Mouse (Mus musculus) left cerebral cortex, postnatal 36 days (tissue): ENCODE data around the gene Ttc28. TPM values are rescaled to one million over a fixed set of nuclear protein-coding genes. Genes with fewer than 3 reads are reported as not detected.

Experiments used
- DNase-seq, 2 experiments: peaks; one replicate each; pipeline ENCODE4 v3.0.0; 2021 to 2022; ENCODE audit warnings: low spot score in 2 of 2, mixed read lengths in 1 of 2
- intact Hi-C: fragments of 180-260 bp; cut with DNase I; formaldehyde crosslinking; loops from one replicate; pipeline ENCODE4 v1.15.1; 2025
- total RNA-seq, 2 experiments: library from RNA; stranded (reverse); gene quantifications; 2 replicates each; pipeline ENCODE4 v1.2.3; 2021

Gene Ttc28
- total RNA-seq, 2 experiments from 2014 or later = 9.6 to 11.9 TPM

DNA sequence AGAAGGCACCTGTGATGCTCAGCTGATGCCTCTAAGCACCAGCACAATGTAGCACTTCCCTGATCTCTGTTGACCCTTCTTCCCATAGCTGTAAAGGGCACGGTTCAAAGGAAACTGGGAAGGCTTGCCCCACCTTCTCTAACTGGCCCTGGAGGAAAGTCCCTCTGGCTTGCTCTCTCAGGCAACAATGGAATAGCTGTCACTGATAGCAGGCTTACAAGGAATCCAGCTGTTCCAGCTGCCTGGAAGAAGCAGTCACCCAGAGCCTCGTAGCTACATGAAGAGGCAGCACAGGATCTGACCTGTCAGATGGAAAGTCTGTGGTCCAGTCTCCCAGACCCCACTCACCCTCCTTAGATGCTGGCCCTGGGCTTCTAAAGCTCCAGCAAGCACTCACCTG lies 389.2 kb downstream of the Ttc28 start:
- intact Hi-C loops = loop anchor here (5.0 kb wide), 1 partner anchor 482 kb away; no protein-coding TSS in a partner anchor
- no peak for DNase-seq

DNA sequence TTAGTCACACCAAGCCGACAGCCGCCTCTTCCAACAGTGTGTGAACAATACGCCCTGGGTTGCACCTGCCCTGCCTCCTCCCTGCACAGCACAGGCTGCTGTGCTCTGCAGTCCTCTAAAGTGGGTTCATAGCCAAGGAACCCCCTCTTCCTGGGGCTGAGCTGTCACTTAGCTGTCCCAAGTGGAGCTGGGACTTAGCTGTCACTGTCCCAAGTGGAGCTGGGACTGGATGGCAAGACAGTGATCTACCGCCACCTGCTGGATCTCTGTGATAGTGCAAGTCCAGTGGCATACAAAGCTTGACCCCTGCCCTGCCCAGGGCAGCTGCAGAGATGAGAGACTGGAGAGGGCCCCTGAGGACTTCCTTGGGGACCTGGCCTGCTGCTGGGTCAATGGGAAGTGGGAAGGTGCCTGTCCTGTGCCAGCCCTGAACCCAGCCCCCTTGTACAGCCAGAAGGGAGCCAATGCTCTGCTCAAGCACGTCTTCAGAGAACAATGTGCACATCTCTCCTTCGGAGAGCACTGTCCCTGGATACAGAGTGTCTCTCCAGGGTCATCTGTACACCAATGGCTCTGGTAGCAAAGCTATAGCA lies 390.1 kb downstream of the Ttc28 start:
- intact Hi-C loops = loop anchor here (5.0 kb wide), 3 partner anchors 73 to 883 kb away; no protein-coding TSS in a partner anchor
- DNase-seq = peak in 1 of 2 experiments; percentile 37

GRCm38 (mm10) chr5:111270246-111271002 lies 390.8 kb downstream of the Ttc28 start:
- intact Hi-C loops = loop anchor here (5.0 kb wide), 2 partner anchors 72 to 882 kb away; no protein-coding TSS in a partner anchor
- no peak for DNase-seq

DNA sequence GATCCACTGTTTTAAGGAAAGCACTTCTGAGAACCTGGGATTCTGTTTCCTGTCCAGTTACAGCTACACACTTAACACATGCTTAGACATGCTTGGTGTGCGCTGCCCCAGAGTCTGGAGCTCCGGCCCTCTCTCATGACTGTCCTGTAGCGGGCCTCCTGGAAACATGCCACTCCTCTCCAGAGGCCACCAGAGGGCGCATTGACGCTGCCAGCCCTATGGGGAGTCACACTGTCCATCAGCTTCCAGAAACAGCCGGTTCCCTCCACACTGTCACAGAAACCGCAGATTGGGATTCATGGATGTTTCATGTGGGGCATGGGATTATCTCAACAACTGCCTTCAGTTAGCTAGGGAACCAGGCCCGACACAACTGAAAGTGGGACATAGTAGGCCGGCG lies 394.0 kb downstream of the Ttc28 start:
- intact Hi-C loops = loop anchor here (5.0 kb wide), 2 partner anchors 69 to 879 kb away; no protein-coding TSS in a partner anchor
- peak; percentile 72 to 74 for DNase-seq

DNA sequence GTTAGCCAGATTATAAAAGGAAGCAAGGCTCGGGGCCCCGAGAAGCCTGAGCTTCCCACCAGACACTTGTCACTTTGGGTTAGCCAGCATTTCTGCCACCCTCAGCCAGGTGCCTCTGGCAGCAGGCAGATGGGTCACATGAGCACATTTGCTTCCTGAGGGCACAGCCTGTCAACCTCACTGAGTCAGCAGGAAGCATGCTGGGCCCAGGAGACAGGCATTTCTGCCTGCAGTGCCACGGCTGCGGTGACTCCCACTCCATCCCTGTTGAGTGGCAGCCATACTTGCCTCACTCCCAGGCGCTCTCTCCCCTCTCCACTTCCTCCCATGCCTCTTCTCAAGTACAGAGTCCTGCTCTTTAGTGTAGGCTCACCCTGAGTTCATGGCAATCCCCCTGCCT lies 395.3 kb downstream of the Ttc28 start:
- intact Hi-C loops = loop anchor here (5.0 kb wide), 2 partner anchors 67 to 877 kb away; no protein-coding TSS in a partner anchor
- no peak for DNase-seq

- DNase-seq = no peak
- intact Hi-C loops = no loop called here
Observed at GRCm38 (mm10) chr5:111284420-111285175, 405.0 kb downstream of the Ttc28 start.

- intact Hi-C loops = no loop called here
- no peak for DNase-seq
Observed at GRCm38 (mm10) chr5:111287571-111287970, 408.0 kb downstream of the Ttc28 start.

DNA sequence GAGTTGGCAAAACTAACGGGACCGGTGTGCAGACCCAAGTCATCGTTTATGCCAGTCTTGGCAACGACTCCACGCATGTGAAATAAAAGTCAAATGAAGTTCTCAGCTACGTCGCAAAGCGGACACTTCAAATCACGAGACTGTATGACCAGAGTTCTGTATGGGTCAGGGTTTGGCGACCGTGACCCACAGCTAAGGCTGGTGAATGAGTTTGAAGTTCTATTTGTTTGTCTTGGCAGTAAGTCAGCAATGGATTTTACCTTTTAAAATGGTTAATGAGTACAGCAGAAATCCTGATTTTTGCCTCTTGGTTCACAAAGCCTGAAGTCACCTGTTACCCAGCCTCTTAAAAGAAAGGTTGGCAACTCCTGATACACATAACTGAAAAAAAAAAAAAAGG lies 408.9 kb downstream of the Ttc28 start:
- DNase-seq = no peak
- intact Hi-C loops = no loop called here

DNA sequence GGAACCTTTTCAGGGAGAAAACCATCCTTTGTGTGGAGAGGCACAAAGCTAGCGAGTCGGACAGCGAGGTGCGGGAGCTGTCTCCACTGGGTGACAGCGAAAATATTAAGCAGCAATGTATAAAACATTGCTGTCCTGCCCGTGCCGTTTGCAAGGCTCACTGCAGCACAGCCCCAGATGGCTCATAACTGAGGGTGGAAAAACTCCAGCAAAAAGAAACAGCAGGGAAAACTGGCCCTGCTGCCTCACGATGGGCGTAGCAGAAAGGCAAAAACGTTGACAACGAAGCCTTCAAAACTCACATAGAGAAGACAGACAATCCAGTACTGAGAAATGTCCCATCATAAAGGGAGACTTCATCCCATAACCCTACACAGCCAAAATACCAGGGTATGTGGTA lies 410.5 kb downstream of the Ttc28 start:
- intact Hi-C loops = loop anchor here (5.0 kb wide), 1 partner anchor 42 kb away; the partner anchor contains the start of gene Pitpnb
- no peak for DNase-seq

GRCm38 (mm10) chr5:111291639-111292038 lies 412.0 kb downstream of the Ttc28 start:
- peak; percentile 68 to 76 for DNase-seq
- intact Hi-C loops = loop anchor here (5.0 kb wide), 1 partner anchor 41 kb away; the partner anchor contains the start of gene Pitpnb

DNA sequence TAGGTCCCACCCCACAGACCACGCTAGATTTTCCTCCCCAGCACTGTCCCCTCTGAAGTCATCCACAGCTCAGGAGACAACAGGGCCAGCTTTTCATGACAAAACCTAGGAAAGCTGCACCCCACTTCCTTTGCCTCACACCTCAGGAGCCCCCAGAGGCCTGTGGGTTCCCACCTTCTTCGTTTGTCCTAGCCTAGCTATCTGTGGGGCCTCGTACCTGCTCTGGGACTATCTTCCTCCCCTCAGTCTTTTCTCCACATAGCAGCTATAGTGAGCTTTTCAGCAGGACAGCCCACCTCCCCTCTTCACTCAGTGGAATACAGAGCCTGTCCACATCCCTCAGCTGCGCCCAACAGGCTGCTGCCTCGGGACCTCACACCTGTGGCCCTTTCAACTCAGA lies 418.2 kb downstream of the Ttc28 start:
- no peak for DNase-seq
- intact Hi-C loops = no loop called here

DNA sequence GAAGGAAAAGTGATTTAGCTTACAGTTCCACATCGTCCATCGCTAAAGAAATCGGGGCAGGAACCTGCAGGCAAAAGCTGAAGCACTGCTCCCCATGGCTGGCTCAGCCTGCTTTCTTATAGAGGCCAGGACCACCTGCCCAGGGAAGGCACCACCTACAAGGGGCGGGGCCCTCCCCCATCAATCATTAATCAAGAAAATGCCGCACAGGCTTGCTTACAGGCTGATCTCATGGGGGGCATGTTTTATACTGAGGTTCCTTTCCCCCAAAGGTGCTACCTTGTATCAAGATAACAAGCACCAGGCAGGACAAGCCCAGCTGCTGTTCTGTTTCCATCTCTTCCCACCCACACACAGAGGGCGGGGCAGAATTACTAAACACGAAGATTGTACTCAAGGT lies 419.1 kb downstream of the Ttc28 start:
- DNase-seq = no peak
- intact Hi-C loops = no loop called here

GRCm38 (mm10) chr5:111300776-111301175 lies 421.2 kb downstream of the Ttc28 start:
- DNase-seq = no peak
- intact Hi-C loops = no loop called here

DNA sequence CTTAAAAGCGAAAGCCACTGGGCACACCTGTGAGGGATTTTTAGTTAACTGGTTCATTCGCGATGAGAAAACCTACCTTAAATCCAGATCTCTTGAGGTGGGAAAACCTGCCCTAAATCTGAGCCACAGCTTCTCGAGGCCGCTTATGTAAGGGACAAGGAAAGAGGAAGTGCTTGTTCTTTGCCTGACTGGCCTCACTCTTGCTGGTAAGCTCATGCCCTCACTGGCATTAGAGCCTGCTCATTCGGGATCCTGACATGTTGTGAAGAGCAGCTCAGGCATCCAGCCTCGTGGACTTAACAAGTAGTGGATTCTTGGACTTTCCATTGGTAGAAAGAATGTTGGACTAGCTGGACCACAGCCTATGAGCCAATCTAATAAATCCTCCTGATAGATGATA lies 422.1 kb downstream of the Ttc28 start:
- intact Hi-C loops = no loop called here
- DNase-seq = no peak

- no peak for DNase-seq
- intact Hi-C loops = no loop called here
Observed at GRCm38 (mm10) chr5:111304730-111305129, 425.1 kb downstream of the Ttc28 start.

- no peak for DNase-seq
- intact Hi-C loops = no loop called here
Observed at GRCm38 (mm10) chr5:111310185-111310584, 430.6 kb downstream of the Ttc28 start.

DNA sequence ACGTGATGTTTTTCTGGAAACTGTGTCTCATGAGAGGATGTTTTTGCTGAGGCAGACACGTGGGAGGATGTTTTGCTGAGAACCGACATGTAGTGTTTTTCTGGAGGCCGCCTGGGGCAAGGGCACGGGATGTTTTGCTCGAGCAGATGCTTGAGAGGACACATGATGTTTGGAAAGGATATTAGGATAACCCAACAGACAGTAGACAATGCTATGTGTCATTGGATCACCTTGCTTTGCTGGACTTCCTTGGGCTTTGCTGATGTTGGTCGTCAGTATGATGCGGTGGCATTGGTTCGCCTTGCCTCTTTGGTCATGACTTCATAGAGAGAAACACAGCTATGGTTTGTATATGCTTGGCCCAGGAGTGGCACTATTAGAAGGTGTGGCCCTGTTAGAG lies 434.2 kb downstream of the Ttc28 start:
- no peak for DNase-seq
- intact Hi-C loops = no loop called here

GRCm38 (mm10) chr5:111315061-111315460 lies 435.5 kb downstream of the Ttc28 start:
- no peak for DNase-seq
- intact Hi-C loops = no loop called here

- intact Hi-C loops = no loop called here
Observed at GRCm38 (mm10) chr5:111317526-111317925, 437.9 kb downstream of the Ttc28 start.

GRCm38 (mm10) chr5:111318946-111319345 lies 439.3 kb downstream of the Ttc28 start:
- DNase-seq = no peak
- intact Hi-C loops = no loop called here

More at GRCm38 (mm10) chr5:111317526-111317925, 437.9 kb downstream of the Ttc28 start:
- no peak for DNase-seq
